22 mouse cellular contexts compared by ENCODE assay signal in genomic region chr10:23963444-23963843, GRCm38 (mm10). TPM values are rescaled to one million over a fixed set of nuclear protein-coding genes. Genes with fewer than 3 reads are reported as not detected.
DNase-seq lines count a peak whose midpoint lies in the region; ATAC-seq and TF ChIP-seq lines count a peak whose summit lies in the region.
"Had no signal": no experiment of that assay in that cellular context is flagged by ENCODE, and none has a peak within 500 bp of the region (broad histone marks: within the 10 kb centered on the region; RNA-seq: fewer than 3 reads in every experiment).

No protein-coding gene starts in this region.

- intact Hi-C loops in heart, adult 2 months (cut with DNase I): no loop called here
- intact Hi-C loops in left cerebral cortex, postnatal 4 days (cut with DNase I): no loop called here
- intact Hi-C loops in left cerebral cortex, postnatal 14 days (cut with DNase I): no loop called here

- no peak overlapping the region for H3K9ac ChIP-seq in heart, embryonic 12.5 days
- H3K9ac ChIP-seq in heart, adult 2 months (ENCODE audit: low read depth, low read length): no peak overlapping the region
- H3K9ac ChIP-seq in heart, embryonic 16.5 days (ENCODE audit: low read length): no peak overlapping the region
- H3K9ac ChIP-seq: embryonic facial prominence, embryonic 13.5 days; kidney, embryonic 15.5 days; stomach, embryonic 15.5 days had no signal

- H3K79me2 ChIP-seq in heart, adult 2 months (replicated peaks; ENCODE audit: control insufficient read depth, insufficient read depth, low read length): no peaks in the 10 kb centered on the region

- H3K27ac ChIP-seq in heart, embryonic 12.5 days (ENCODE audit: poor library complexity, severe bottlenecking): no peak overlapping the region
- H3K27ac ChIP-seq in heart, adult 2 months: no peak overlapping the region
- 0 out of 2 replicates have a peak overlapping the region, but pooled peaks have one; percentile 18 for H3K27ac ChIP-seq in heart, embryonic 16.5 days (ENCODE audit: low read length)
- H3K27ac ChIP-seq: embryonic facial prominence, embryonic 13.5 days; kidney, embryonic 15.5 days; stomach, embryonic 15.5 days had no signal

- TF ChIP-seq EP300 in heart, adult 2 months (IDR thresholded peaks at IDR 0.05; ENCODE audit: insufficient read depth, low read depth, low read length): no peak

- no peak for TF ChIP-seq CTCF in heart, adult 2 months (IDR thresholded peaks at IDR 0.05)

- H3K9me3 ChIP-seq in heart, embryonic 12.5 days (replicated peaks): no peaks in the 10 kb centered on the region; the same call in 1 of the 2 replicates
- H3K9me3 ChIP-seq in heart, embryonic 16.5 days (replicated peaks; ENCODE audit: control insufficient read depth, low read length): no peaks in the 10 kb centered on the region
- H3K9me3 ChIP-seq: embryonic facial prominence, embryonic 13.5 days; kidney, embryonic 15.5 days; stomach, embryonic 15.5 days had no signal

- H3K27me3 ChIP-seq in heart, embryonic 12.5 days (replicated peaks): no peaks in the 10 kb centered on the region
- H3K27me3 ChIP-seq in heart, adult 2 months (ENCODE audit: control insufficient read depth, insufficient read depth, low read length): no peaks in the 10 kb centered on the region
- no peaks in the 10 kb centered on the region for H3K27me3 ChIP-seq in heart, embryonic 16.5 days (ENCODE audit: control insufficient read depth, insufficient read depth, low read length)
- H3K27me3 ChIP-seq: embryonic facial prominence, embryonic 13.5 days; kidney, embryonic 15.5 days; megakaryocyte, embryonic 14.5 days; stomach, embryonic 15.5 days had no signal

- no peak overlapping the region for H3K4me2 ChIP-seq in heart, embryonic 12.5 days
- no peak overlapping the region for H3K4me2 ChIP-seq in heart, embryonic 16.5 days (ENCODE audit: low read depth, low read length)
- H3K4me2 ChIP-seq: embryonic facial prominence, embryonic 13.5 days; kidney, embryonic 15.5 days; liver, embryonic 11.5 days; stomach, embryonic 15.5 days had no signal

- ATAC-seq in heart, embryonic 12.5 days (ENCODE audit: insufficient number of reproducible peaks, low FRiP score): peak; percentile 73
- ATAC-seq in heart, embryonic 16.5 days (replicated peaks; ENCODE audit: extremely low read depth, insufficient read depth, low FRiP score): no peak; the same call in 1 of the 2 replicates

- H3K4me1 ChIP-seq in heart, embryonic 12.5 days (replicated peaks): 0 out of 2 replicates have a peak, but pooled peaks cover 1% of the 10 kb centered on the region
- no peaks in the 10 kb centered on the region for H3K4me1 ChIP-seq in heart, adult 2 months (ENCODE audit: control insufficient read depth, insufficient read depth, low read length)
- no peaks in the 10 kb centered on the region for H3K4me1 ChIP-seq in heart, embryonic 16.5 days (ENCODE audit: control insufficient read depth, insufficient read depth, low read length)
- H3K4me1 ChIP-seq: embryonic facial prominence, embryonic 13.5 days had no signal

- TF ChIP-seq POLR2A in heart, adult 2 months (IDR thresholded peaks at IDR 0.05; ENCODE audit: insufficient read depth, low read depth, low read length): no peak

- no peaks in the 10 kb centered on the region for H3K36me3 ChIP-seq in heart, embryonic 12.5 days
- H3K36me3 ChIP-seq in heart, adult 2 months (ENCODE audit: control insufficient read depth, insufficient read depth, low read length): no peaks in the 10 kb centered on the region
- H3K36me3 ChIP-seq in heart, embryonic 16.5 days (ENCODE audit: control insufficient read depth, insufficient read depth): no peaks in the 10 kb centered on the region
- H3K36me3 ChIP-seq: embryonic facial prominence, embryonic 13.5 days; kidney, embryonic 15.5 days; stomach, embryonic 15.5 days had no signal

- no peak overlapping the region for H3K4me3 ChIP-seq in heart, embryonic 12.5 days
- H3K4me3 ChIP-seq in heart, adult 2 months: no peak overlapping the region
- H3K4me3 ChIP-seq in heart, embryonic 16.5 days (ENCODE audit: low read length): no peak overlapping the region
- H3K4me3 ChIP-seq: embryonic facial prominence, embryonic 13.5 days; kidney, embryonic 15.5 days; megakaryocyte, embryonic 14.5 days; stomach, embryonic 15.5 days had no signal

- WGBS in heart, embryonic 12.5 days: 49% methylated on average over 3 of the region's 3 CpGs
- WGBS in heart, adult 2 months: 21% methylated on average over 3 of the region's 3 CpGs
- WGBS in heart, embryonic 16.5 days: 25% methylated on average over 3 of the region's 3 CpGs

- peak; percentile 87 to 88 for DNase-seq in cerebellum, postnatal 10 days
- no peak for DNase-seq in cerebellum, postnatal 36 days
- no peak for DNase-seq in heart, adult 2 months
- peak; percentile 78 for DNase-seq in left cerebral cortex, postnatal 4 days
- no peak for DNase-seq in left cerebral cortex, postnatal 14 days (ENCODE audit: low spot score in 2 of 2)
- no peak for DNase-seq in layer of hippocampus, adult 9-10 months (ENCODE audit: low spot score)
- DNase-seq: adrenal gland, postnatal 14 days; cerebellum, adult 9-11 months had no signal

RNA-seq across cellular contexts. Expression of gene Taar4, which starts 3.1 kb away (rescaled TPM):
- polyA plus RNA-seq in heart, embryonic 12.5 days (2016; fragmentation: Nextera tagmentation; extraction: Ambion mirVana): not detected in 2 replicates
- not detected for total RNA-seq in heart, adult 2 months (2021)
- not detected in 2 replicates for polyA plus RNA-seq in heart, adult 2 months (2012; rRNA removed)
- not detected for total RNA-seq in left cerebral cortex, postnatal 4 days (2021)
- total RNA-seq in left cerebral cortex, postnatal 14 days (2021): not detected
- polyA plus RNA-seq in heart, embryonic 16.5 days (2015; fragmentation: Nextera tagmentation; extraction: Ambion mirVana): not detected in 2 replicates
- total RNA-seq: adrenal gland, postnatal 14 days; gastrocnemius, adult 8-10 months; heart, postnatal 14 days; layer of hippocampus, postnatal 10 days; left cerebral cortex, postnatal 10 days had no signal
- polyA plus RNA-seq: embryonic facial prominence, embryonic 13.5 days; kidney, embryonic 15.5 days; liver, embryonic 11.5 days; lung, embryonic 16.5 days; neural tube, embryonic 14.5 days; stomach, embryonic 15.5 days; thymus, postnatal 0 days had no signal

RNA-seq across cellular contexts. Expression of gene Taar5, which starts 7.1 kb away (rescaled TPM):
- not detected in 2 replicates for polyA plus RNA-seq in heart, embryonic 12.5 days (2016; fragmentation: Nextera tagmentation; extraction: Ambion mirVana)
- not detected for total RNA-seq in heart, adult 2 months (2021)
- not detected in 2 replicates for polyA plus RNA-seq in heart, adult 2 months (2012; rRNA removed)
- total RNA-seq in left cerebral cortex, postnatal 4 days (2021): not detected
- total RNA-seq in left cerebral cortex, postnatal 14 days (2021): not detected
- polyA plus RNA-seq in heart, embryonic 16.5 days (2015; fragmentation: Nextera tagmentation; extraction: Ambion mirVana): not detected in 2 replicates
- total RNA-seq: adrenal gland, postnatal 14 days; gastrocnemius, adult 8-10 months; heart, postnatal 14 days; layer of hippocampus, postnatal 10 days; left cerebral cortex, postnatal 10 days had no signal
- polyA plus RNA-seq: embryonic facial prominence, embryonic 13.5 days; liver, embryonic 11.5 days; lung, embryonic 16.5 days; stomach, embryonic 15.5 days; thymus, postnatal 0 days had no signal

RNA-seq across cellular contexts. Expression of gene Taar3, which starts 14.1 kb away (rescaled TPM):
- not detected in 2 replicates for polyA plus RNA-seq in heart, embryonic 12.5 days (2016; fragmentation: Nextera tagmentation; extraction: Ambion mirVana)
- total RNA-seq in heart, adult 2 months (2021): not detected
- polyA plus RNA-seq in heart, adult 2 months (2012; rRNA removed): not detected in 2 replicates
- total RNA-seq in left cerebral cortex, postnatal 4 days (2021): not detected
- total RNA-seq in left cerebral cortex, postnatal 14 days (2021): not detected
- not detected in 2 replicates for polyA plus RNA-seq in heart, embryonic 16.5 days (2015; fragmentation: Nextera tagmentation; extraction: Ambion mirVana)
- total RNA-seq: adrenal gland, postnatal 14 days; gastrocnemius, adult 8-10 months; heart, postnatal 14 days; layer of hippocampus, postnatal 10 days had no signal
- polyA plus RNA-seq: embryonic facial prominence, embryonic 13.5 days; kidney, embryonic 15.5 days; liver, embryonic 11.5 days; lung, embryonic 16.5 days; neural tube, embryonic 14.5 days; stomach, embryonic 15.5 days; thymus, postnatal 0 days had no signal

RNA-seq across cellular contexts. Expression of gene Taar6, which starts 22.0 kb away (rescaled TPM):
- polyA plus RNA-seq in heart, embryonic 12.5 days (2016; fragmentation: Nextera tagmentation; extraction: Ambion mirVana): not detected in 2 replicates
- not detected for total RNA-seq in heart, adult 2 months (2021)
- polyA plus RNA-seq in heart, adult 2 months (2012; rRNA removed): not detected in 2 replicates
- not detected for total RNA-seq in left cerebral cortex, postnatal 4 days (2021)
- not detected for total RNA-seq in left cerebral cortex, postnatal 14 days (2021)
- polyA plus RNA-seq in heart, embryonic 16.5 days (2015; fragmentation: Nextera tagmentation; extraction: Ambion mirVana): not detected in 2 replicates
- total RNA-seq: adrenal gland, postnatal 14 days; gastrocnemius, adult 8-10 months; heart, postnatal 14 days; layer of hippocampus, postnatal 10 days; left cerebral cortex, postnatal 10 days had no signal
- polyA plus RNA-seq: embryonic facial prominence, embryonic 13.5 days; kidney, embryonic 15.5 days; liver, embryonic 11.5 days; lung, embryonic 16.5 days; neural tube, embryonic 14.5 days; stomach, embryonic 15.5 days; thymus, postnatal 0 days had no signal

RNA-seq across cellular contexts. Expression of gene Taar2, which starts 25.1 kb away (rescaled TPM):
- polyA plus RNA-seq in heart, embryonic 12.5 days (2016; fragmentation: Nextera tagmentation; extraction: Ambion mirVana): not detected in 2 replicates
- not detected for total RNA-seq in heart, adult 2 months (2021)
- not detected in 2 replicates for polyA plus RNA-seq in heart, adult 2 months (2012; rRNA removed)
- not detected for total RNA-seq in left cerebral cortex, postnatal 4 days (2021)
- total RNA-seq in left cerebral cortex, postnatal 14 days (2021): not detected
- not detected in 2 replicates for polyA plus RNA-seq in heart, embryonic 16.5 days (2015; fragmentation: Nextera tagmentation; extraction: Ambion mirVana)
- total RNA-seq: adrenal gland, postnatal 14 days; gastrocnemius, adult 8-10 months; heart, postnatal 14 days; layer of hippocampus, postnatal 10 days; left cerebral cortex, postnatal 10 days had no signal
- polyA plus RNA-seq: kidney, embryonic 15.5 days; liver, embryonic 11.5 days; lung, embryonic 16.5 days; neural tube, embryonic 14.5 days; stomach, embryonic 15.5 days; thymus, postnatal 0 days had no signal

Comparison
In these comparisons a context has a peak if more than half of its experiments do, and no peak if none do; other contexts are left out.
1. DNase-seq: peak in cerebellum, postnatal 10 days (2 of 2) and left cerebral cortex, postnatal 4 days (single experiment); none in cerebellum, postnatal 36 days (0 of 2), heart, adult 2 months (0 of 2), left cerebral cortex, postnatal 14 days (0 of 2) and layer of hippocampus, adult 9-10 months (single experiment).